Mouse (Mus musculus) CD4-positive naive resting alpha-beta T cell, adult 57 days (primary cell): ENCODE measurements around the gene Nkx2-1. TPM values are rescaled to one million over a fixed set of nuclear protein-coding genes. Genes with fewer than 3 reads are reported as not detected.

Experiments used
- total RNA-seq: library from RNA; stranded (reverse); gene quantifications from one replicate; pipeline ENCODE4 v1.2.4, GENCODE M21; 2023

Nkx2-1 gene
- not detected for total RNA-seq

DNA sequence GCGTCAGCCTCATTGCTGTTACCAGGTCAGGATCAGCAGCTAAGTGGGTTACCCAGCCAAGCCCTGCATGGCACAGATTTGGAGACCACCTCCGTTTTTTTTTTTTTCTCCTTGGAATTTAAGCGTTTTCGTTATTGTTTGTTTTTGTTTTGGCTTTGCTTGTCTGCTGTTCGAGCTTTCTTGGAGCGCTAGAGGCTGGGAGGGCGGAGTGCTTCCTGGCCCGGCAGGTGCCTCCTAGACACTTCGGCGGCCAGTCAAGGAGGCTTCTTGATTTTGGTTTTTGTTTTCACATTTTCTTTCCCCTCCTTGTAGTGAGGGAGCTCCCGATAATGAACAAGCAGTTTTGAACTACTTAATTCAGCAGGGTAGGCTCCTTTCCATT is at the start of gene Nkx2-1:
Gene Nkx2-1 (minus strand): TSS at position 25 of the 382 bp plus-strand sequence.

Other genes starting within 250 kb of the Nkx2-1 start
- 37.0 TPM for gene Mbip, start 191.0 kb downstream of the Nkx2-1 start, total RNA-seq
- gene Nkx2-9, start 76.4 kb upstream of the Nkx2-1 start, total RNA-seq, result not detected
- gene Pax9, start 154.9 kb upstream of the Nkx2-1 start, total RNA-seq, result not detected